Mouse (Mus musculus) thymus, postnatal 10 days (tissue): ENCODE data around the gene Upk2.
"Not testable (repeated sequence)": the region's sequence is repeated elsewhere in the genome, so short reads cannot be mapped to it uniquely, and the experiment has no call there.

Experiments
- DNase-seq, 2 experiments: peaks; one replicate each; pipeline ENCODE4 v3.0.0; 2021; ENCODE audit warnings: low spot score in 2 of 2

The Upk2 gene

GRCm38 (mm10) chr9:44408693-44409092, 46.1 kb downstream of the Upk2 start:
- DNase-seq = not testable (repeated sequence)

- DNase-seq = no peak
Measured at GRCm38 (mm10) chr9:44407752-44408097, 47.1 kb downstream of the Upk2 start.

- peak; percentile 85 to 92 for DNase-seq
Measured at GRCm38 (mm10) chr9:44406906-44407751, 47.6 kb downstream of the Upk2 start, which contains the start of the genes Rps25 and Trappc4. Gene Rps25, plus strand, starts transcription at chr9:44407139. Gene Trappc4, minus strand, starts transcription at chr9:44407600.

GRCm38 (mm10) chr9:44405011-44405410, 49.8 kb downstream of the Upk2 start:
- DNase-seq = no peak
